Mouse (Mus musculus): Measurements from ENCODE around the gene Dhfr.

GRCm38 (mm10) chr13:92357644-92358043 is 3.1 kb downstream of the Dhfr start:
- TF ChIP-seq CTCF (IDR thresholded peaks at IDR 0.05; ENCODE audit: low read depth, low read length) (no peak), TAL1 (conservative IDR thresholded peaks at IDR 0.05; ENCODE audit: low read depth, low read length) (no peak), POLR2AphosphoS5 (IDR thresholded peaks at IDR 0.05; ENCODE audit: insufficient replicate concordance, low read depth, low read length) (no peak)

All from G1E (cell line).